Mouse (Mus musculus) adrenal gland, postnatal 4 days (tissue): ENCODE data around the gene Gm3776. TPM values are rescaled to one million over a fixed set of nuclear protein-coding genes. Genes with fewer than 3 reads are reported as not detected.
"Not testable (repeated sequence)": the region's sequence is repeated elsewhere in the genome, so short reads cannot be mapped to it uniquely, and the experiment has no call there.

Source experiments
- DNase-seq, 2 experiments: peaks; one replicate each; pipeline ENCODE4 v3.0.0; 2021 to 2022; ENCODE audit warnings: low spot score in 2 of 2, mixed read lengths in 2 of 2
- total RNA-seq, 2 experiments: library from RNA; stranded (reverse); gene quantifications; 2 replicates each; pipeline ENCODE4 v1.2.3; 2021

The Gm3776 gene
- total RNA-seq, 2 experiments from 2014 or later: not detected

DNA sequence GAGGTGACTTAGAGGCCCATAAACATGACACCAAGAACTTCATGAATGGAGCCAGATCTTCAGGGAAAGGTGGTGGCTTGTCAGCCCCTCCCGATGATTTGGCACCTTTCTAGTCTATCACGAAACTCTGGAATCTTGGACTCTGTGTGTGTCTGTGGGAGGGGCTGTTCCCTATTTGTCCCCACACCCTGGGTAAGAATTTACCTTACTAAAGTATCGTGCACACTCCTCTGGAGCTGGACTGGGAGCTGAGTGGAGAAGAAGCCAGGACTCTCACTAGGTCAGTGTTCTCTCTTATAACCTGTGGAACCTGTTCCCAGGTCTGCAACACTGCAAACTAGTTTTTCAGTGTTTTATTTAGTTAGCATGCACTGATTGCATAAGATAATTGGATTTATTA is 32.8 kb downstream of the Gm3776 start, which contains the start of gene Gm10639:
Gene Gm10639, plus strand, starts transcription at position 201 of the 400 bp plus-strand sequence.
- not testable (repeated sequence) for DNase-seq

DNA sequence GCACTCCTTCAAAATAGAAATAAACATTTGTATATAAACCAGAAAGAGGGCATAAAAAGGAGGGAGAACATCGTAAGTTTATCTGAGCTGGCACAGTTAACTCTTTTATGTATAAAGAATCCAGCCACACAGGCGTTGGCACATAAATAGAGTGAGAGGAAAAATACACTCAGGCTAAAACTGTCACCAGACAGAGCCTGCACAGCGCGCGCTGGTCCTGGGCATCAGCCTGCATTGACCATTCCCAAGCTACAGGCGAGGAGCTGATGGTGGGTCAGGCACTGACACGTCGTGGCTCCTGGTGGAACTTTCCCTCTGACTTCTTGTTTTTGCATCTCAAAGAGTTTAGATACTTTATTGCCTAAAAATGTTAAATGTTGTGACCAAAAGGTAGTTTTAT is 35.5 kb downstream of the Gm3776 start:
- DNase-seq: not testable (repeated sequence)

DNA sequence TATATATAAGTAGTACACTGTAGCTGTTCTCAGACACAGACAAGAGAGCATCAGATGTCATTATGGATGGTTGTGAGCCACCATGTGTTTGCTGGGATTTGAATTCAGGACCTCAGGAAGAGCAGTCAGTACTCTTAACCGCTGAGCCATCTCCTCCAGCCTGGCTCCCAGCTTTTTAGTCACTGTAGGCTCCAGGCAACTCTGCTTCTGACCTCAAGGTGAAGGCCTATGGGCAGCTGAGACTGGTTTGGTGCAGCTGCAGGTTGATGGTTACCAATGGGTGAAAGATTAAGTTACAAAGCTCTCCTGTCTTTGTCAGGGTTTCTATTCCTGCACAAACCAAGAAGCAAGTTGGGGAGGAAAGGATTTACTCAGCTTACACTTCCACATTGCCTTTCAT is 36.8 kb downstream of the Gm3776 start:
- DNase-seq: not testable (repeated sequence)

DNA sequence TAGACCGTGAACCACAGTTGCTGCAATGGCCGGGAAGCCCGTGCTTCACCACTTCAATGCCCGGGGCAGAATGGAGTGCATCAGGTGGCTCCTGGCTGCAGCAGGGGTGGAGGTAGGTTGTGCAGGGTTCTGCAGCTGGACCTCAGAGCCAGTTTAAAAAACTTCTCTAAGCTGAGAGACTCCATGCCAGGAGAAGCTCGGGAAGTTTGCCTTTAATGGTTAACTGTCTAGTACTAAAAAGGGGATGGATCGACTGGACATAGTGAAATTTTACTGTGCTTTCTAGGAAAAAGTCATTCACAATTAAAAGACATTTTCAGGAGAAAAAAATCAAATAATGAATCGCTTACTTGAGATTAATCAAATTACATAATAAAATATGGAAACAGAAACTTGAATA is 37.9 kb downstream of the Gm3776 start:
- not testable (repeated sequence) for DNase-seq

DNA sequence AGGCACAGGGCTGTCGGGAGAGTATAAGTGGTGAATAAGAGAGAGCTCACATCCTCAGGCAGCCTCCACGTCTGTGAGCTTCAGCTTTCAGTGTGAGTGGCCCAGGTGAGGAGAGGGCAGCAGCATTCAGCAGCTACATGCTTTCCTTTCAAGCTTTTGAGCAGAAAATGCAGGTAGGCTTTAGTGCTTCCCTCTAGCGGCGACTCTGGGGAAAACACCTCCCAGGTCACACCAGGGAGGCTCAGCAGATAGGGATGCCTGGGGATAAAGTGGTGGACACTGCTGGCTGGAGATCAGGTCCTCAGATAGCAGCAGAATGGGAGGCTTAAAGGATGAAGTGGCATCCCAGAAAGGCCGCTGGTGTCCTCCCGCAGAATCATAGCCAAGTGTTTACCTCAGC is 39.2 kb downstream of the Gm3776 start:
- DNase-seq: not testable (repeated sequence)

DNA sequence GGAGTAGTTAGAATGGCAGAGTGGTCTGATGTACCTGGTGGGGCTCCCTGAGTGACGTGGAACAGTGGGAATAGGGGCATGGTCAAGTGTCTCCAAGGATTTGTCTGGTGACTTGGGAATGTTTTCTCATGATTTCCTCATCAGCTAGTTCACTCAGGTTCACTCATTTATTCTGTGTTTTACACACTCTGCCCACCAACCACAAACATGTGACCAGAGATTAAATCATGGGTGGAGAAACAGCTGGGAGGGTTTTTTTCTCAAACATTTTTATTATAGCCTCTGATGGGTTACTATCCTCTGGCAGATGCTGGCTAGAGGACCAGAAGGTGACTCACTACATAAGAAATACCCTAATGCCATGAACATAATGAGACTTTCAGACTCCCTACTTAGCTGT is 41.3 kb downstream of the Gm3776 start:
- no peak for DNase-seq

DNA sequence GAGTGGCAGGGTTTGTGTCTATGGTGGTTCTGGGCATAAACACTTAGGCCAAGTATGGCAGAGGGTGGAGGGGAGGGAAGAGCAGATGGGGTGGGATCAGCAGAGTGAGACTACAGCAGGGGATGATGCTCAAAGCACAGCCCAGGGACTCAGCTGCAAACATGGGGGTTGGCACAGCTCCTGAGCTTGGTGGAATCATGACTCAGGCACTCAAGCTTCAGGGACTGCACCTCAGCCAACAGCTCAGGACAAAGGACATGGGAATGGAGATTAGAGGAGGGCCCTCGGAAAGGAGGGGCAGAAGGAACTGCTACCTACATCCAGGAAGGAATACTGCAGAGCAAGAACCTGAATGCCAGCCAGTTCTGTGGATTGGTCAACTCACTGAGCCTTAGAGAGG is 42.2 kb downstream of the Gm3776 start:
- DNase-seq: not testable (repeated sequence)

DNA sequence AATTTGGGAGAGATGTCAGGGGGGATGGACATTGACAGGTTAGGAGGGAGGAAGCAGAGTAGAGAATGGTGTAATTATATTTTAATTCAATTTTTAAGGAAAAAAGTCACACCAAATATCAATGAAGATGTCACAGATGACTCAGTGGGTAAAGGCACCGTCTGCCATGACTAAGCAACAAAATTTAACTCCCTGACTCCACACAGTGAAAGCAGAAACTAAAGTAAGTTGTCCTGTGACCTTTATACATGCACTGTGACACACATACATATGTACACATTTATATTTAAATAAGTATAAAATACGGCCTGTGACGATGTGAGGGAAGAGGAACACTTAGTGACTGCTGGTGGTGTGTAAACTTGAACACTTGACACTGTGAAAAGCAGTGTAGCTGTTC is 51.2 kb downstream of the Gm3776 start:
- DNase-seq: not testable (repeated sequence)

DNA sequence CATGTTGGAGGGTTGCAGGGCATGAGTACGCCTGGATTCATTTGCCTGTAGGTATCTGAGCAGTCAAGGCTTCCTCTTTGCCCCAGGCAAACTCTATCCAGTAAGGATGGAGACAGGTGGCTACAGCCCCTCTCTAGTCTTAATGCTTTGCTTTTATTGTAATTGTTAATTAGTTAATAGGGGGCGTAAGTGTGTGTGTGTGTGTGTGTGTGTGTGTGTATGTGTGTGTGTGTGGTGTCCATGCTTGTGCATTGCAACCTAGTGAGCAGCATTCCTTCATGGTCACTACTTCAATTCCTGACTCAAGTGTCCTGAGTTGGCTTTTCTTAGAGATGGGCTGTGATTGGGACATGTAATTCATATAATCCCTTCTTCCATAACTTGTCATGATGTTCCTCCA is 57.8 kb downstream of the Gm3776 start, which contains the start of gene Omt2a:
Gene Omt2a, minus strand, starts transcription at position 101 of the 400 bp plus-strand sequence.
- no peak for DNase-seq

Other genes starting within 250 kb of the Gm3776 start
- gene Gcm1, start 205.2 kb upstream of the Gm3776 start, total RNA-seq: not detected
- gene Fbxo9, start 148.1 kb upstream of the Gm3776 start, total RNA-seq: 10 to 100 TPM; 64.9 to 66.5 TPM
- gene Ick, start 147.9 kb upstream of the Gm3776 start, total RNA-seq: 10 to 100 TPM; 35.6 to 36.1 TPM
- 10 to 100 TPM; 55.6 to 61.1 TPM for gene Gsta4, start 74.4 kb upstream of the Gm3776 start, total RNA-seq
- gene Gsta1, start 26.5 kb upstream of the Gm3776 start, total RNA-seq: under 1 TPM in 1 of 2 experiments, not detected in 1; 0.36 TPM
- 1 to 10 TPM in 1 of 2 experiments, not detected in 1; 6.5 TPM for gene Gm10639, start 32.8 kb downstream of the Gm3776 start, total RNA-seq
- gene Omt2a, start 57.7 kb downstream of the Gm3776 start, total RNA-seq: not detected
- not detected for gene Omt2b, start 70.5 kb downstream of the Gm3776 start, total RNA-seq
- gene Gsta2, start 98.7 kb downstream of the Gm3776 start, total RNA-seq: 10 to 100 TPM in 1 of 2 experiments, 1 to 10 TPM in 1; 3.0 to 18.7 TPM
- gene Dppa5a, start 111.0 kb downstream of the Gm3776 start, total RNA-seq: not detected
- gene Ooep, start 121.6 kb downstream of the Gm3776 start, total RNA-seq: under 1 TPM; 0.20 to 0.50 TPM
- under 1 TPM; 0.14 to 0.17 TPM for gene Ddx43, start 138.6 kb downstream of the Gm3776 start, total RNA-seq
- gene Cgas, start 186.1 kb downstream of the Gm3776 start, total RNA-seq: 1 to 10 TPM; 1.6 to 1.7 TPM
- gene Mto1, start 191.1 kb downstream of the Gm3776 start, total RNA-seq: 10 to 100 TPM; 25.4 to 27.7 TPM
- gene Gm17324, start 191.7 kb downstream of the Gm3776 start, total RNA-seq: under 1 TPM; 0.34 to 0.79 TPM
- gene Eef1a1, start 232.0 kb downstream of the Gm3776 start, total RNA-seq: 1,000 to 10,000 TPM; 7,895 to 7,946 TPM